Mouse (Mus musculus) induced T-regulatory cell, adult 2 months (primary cell): ENCODE data around the gene AI413582.
A peak's percentile ranks its signal among the peaks of the same experiment; 100 is the strongest.

Source experiments
- DNase-seq: peaks from one replicate; pipeline ENCODE4 v3.0.0-alpha.2; 2012; ENCODE audit warnings: low read depth

The AI413582 gene

DNA sequence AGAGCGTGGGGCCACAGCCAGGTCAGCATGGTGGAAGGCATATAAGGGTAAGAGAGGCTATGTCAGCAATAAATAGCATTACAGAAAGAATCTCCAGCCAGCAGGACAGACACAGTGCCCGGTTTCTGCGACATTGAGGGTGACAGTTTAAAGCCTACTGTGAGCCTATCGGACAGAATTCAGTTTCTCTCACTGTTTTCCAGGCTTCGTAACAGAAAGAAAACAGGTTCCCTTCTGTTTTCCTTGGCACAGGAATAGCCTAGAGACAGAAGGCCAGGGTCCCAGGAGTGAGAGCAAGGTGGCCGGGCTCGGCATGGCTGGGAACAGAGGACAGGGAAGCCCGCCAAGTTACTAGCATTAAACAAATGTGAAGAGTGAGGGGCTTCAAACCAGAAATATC, 14.3 kb upstream of the AI413582 start:
- no peak for DNase-seq

DNA sequence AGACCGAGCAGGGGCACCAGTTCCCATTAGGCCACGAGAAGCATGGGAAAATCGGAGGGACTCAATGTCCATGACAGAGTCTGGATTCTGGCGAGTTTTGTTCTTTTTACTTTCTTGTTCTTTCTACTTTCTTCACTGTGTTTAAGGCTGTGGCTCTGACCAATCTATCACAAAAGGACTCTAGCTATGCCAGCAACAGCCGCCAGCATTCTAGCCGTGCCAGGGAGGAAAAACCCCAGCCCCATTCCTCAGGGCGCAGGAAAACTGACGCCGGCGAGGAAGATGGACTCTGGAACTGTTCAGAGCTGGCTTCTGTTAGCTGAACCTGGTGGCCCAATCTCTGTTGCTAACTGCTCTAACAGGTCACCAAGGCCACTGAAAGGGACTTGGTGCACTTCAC, 12.9 kb upstream of the AI413582 start:
- DNase-seq: no peak

DNA sequence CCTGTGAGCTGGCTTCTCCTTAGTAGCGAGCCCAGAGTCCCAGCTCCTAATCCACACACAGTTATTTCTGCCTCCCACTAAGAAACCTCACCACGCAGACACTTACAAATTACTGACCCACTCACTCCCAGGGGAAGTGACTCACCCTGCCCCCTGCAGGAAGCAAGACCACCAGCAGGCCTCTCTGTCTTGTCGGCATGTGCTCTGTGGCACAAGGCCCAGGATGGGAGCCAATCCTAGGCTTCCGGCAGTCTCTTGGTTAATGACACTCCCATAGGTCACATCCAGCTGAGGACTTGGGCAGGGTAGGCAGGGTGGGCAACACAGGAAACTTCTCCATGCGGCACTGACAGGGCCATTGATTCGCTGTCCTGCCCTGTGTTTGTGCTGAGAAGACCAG, 11.9 kb upstream of the AI413582 start:
- DNase-seq: peak; percentile 22

DNA sequence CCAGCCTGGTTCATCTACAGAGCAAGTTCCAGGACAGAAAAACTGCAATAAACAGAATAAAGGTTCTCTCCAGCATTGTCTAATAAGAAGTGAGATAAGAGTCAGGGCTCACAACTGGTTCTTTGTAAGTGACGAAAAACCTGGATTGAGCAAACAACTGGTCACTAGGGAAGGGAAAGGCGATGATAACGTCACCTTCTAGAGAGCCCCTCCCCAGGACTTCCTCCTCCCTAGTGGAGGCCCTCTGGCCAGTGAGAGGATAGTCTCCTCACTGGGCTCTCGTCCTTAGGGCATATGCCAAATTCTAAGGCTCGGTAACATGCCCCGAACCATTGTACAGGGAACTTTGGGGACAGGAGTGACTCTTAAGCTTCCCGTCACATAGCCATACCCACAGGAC, 10.5 kb upstream of the AI413582 start:
- no peak for DNase-seq

DNA sequence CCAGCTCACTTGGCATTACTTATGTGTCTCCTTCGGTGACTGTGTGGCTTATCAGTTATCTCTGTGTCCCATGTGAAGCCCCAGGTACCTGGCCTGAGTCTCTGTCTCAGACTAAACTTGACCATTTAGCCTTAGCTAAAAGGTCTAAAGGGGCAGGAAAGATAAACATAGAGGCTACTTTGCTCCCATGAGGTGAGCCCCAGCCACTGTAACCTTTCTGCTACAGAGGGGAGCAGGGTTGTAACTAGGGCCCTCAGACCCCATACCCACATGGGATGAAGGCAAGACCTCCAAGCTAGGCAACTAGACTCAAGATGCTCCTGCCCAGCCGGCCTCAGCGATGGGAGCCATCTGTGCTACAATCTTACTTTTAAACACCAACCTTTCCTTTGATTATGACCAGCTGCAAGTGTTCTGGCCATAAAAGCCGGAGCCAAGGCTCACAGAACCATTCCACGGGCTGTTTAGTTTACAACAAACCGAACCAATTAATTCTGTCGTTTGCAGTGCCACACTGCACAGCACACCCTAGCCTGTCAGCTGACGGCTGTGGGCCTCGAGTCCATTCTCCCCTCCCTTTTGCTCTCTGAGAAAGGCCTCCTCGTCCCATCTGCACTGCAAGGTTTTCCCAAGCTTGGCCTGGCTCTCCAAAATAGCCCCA, 9.7 kb upstream of the AI413582 start:
- DNase-seq: no peak

DNA sequence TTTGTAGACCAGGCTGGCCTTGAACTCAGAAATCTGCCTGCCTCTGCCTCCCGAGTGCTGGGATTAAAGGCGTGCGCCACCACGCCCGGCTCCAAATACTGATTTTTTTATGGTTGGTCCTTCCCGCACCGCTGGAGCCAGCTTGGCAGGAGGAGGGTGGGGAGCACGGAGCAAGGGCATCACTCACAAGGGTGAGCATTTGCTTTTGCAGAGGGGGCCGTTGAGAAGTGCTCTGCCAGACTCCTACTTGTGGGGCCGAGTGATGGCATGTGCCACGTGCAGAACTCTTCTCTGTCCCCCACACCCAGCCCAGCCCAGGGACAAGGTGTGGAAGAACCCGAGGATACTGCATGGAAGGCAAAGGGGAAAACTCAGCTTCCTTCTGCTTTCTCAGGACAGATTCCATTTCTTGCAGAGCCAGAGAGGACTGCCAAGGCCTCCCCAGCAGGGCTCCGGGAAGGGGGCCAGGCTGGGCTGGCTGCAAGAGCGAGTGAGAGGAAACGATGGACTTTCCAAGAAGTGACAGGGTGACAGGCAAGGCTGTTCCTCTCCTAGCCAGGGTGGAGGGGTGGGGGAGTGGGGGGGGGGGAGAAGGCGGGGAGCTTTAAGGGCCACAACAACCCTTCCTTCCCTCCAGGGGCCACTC, 9.0 kb upstream of the AI413582 start:
- DNase-seq: no peak

DNA sequence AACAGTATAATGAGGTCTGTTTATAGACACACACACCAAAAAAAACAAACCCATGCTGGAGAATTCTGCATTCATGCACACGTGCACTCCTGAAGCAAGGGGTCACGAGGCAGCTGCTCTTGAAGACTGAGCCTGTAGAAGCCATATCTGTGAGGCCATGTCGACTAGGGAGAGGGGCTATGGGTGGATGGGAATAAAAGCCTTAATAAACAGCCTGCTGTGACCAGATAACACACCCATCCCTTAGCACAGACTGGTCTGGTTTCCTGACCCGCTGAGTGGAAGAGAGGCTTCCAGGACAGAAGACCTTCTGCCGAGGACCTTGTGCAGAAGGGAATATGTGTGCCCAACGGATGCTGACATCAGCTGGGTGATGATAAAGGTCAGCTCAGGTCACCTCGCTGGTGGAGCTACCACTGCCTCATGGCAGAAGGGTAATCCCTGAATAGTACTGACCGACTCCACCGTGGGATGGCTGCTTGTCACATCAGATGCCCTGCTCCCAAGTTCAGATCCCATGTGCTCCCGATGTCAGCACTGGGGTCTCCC, 8.3 kb upstream of the AI413582 start:
- DNase-seq: no peak

DNA sequence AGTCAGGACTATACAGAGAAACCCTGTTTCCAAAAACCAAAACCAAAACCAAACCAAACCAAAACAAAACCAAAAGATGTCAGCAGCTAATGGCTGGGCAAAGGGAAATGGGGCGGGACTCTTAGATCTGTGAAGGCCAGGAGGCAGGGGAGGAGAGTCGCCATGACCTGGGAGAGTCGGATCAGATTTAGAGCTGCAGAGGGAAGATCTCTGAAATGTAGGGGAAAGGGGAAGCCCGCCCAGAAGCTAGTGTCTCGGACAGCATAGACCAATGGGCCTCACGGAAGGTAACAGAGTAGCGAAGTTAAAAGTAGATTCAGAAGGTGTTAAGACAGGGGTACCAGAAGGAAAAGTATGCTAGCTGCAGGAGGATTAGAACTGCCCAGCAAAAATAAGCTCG, 5.8 kb upstream of the AI413582 start:
- no peak for DNase-seq

DNA sequence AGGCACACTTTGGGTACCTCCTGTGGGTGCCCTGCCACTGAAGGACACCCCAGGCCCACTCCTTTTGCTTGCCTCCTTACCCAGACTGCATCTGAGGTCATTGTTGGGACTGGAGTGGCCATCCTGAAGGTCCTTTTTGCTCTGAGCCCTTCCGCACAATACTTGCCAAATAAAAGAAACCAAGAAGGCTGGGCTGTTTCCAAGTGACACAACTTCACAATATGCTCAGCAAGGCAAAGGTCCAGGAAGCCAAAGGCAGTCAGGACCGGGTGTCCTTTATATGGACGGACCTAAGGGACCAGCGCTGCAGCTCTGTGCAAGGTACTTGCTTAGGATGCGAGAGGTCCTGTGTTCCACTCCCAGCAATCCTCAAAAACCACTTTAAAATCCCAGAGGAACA, 2.7 kb upstream of the AI413582 start:
- no peak for DNase-seq

DNA sequence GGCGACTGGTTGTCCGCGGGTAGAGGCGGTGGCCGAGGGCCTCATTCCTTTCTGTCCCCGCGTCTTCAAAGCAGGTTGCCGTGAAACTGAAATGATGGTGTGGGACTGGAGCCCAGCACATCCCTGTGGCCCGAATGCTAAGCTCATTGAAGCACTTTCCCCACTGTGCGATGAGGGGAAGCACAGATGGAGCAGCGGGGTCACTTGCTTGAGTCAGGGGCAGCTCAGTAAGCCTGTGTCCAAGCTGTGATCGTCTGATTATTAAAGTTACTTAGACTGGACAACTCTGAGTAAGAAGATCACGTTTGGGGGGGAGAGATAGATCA, 349 bp upstream of the AI413582 start:
- no peak for DNase-seq

DNA sequence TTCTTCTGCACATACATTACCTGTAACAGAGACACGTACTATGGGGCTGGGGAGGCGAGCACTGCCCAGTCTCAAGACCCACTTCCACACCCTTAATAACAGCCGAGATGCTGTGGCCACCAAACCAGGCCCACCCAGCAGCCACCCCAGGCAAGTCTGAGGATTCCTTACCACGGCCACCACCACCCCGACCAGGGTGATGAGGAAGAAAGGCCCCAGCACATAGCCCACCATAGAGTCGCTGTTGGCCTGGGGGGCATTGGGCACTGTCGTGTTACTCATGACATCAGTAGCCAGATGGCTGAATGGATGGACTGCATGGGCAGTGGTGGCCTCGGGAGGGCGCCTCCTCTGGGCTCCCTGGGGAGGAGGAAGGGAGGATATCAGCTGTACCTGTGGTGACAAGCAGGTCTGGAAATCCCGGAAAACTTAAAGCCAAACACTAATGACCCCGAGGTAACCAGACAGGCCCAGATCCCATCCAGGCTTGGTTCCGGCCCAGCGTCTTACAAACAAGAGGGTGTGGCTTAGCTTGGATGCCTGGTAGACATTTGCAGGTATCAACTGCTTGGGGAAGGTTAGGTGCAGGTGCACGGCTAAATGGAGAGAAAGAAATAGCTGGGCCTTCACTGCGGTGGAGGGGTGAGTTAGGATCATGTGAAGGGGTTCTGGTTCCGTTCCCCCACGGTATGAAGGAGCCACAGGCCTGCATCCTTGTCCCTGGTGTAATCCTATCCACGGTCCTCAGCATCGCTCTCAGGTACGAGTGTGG, 979 bp downstream of the AI413582 start:
- DNase-seq: peak; percentile 66

DNA sequence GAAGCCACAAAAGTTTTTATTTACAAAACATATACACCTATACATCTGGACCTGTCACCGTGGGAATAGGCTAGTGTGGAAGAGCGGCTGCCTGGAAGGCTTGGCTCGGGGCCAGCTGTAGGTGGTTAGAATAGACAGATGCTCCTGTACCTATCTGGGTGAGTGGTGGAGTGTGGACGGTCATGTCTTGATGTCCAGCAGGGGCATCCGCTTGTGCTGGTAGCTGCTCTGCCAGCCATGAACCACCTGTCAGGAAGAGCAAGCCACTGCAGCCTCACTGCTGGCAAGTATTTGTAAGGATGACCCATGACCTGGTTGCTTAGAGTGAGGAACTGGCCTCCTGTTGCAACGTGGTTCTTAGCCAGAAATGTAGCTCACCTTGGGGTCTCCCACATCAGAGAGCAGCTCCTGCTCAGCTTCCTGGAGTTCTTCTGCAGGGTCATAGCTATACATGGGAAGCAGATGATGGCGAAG, 1.7 kb downstream of the AI413582 start:
- no peak for DNase-seq

DNA sequence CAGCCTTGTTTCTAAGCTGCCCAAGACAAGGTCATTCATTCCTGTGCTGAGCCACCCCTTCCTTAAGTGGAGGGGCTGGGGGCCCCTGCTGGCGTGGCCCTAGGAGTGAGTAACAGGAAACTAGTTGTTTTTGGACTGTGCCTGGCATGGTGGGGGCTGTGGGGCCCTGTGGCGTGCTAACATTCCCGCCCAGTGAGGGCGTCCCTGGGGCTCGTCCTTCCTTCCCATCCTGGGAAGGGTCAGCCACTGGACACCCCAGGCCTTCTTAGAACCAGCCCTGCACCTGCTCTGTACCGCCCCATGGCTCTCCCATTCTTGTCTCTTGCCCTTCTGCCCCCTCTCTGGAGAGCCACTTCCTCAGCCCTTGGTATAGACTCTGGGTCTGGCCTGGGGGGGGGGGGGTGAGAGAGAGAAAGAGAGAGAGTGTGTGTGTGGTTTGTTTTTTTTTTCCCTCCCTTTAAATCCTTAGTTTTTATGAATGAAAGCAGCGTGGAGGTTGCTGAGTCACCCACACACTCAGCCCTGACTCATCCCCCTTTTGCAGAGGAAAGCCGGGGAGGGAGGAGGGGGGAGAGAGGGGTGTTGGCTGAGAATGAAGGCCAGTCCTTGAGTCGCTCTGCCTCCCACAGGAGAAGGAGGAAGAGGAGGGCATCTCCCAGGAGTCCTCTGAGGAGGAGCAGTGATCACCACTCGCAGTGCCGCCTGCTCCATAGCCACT, 3.6 kb downstream of the AI413582 start:
- peak; percentile 57 for DNase-seq

DNA sequence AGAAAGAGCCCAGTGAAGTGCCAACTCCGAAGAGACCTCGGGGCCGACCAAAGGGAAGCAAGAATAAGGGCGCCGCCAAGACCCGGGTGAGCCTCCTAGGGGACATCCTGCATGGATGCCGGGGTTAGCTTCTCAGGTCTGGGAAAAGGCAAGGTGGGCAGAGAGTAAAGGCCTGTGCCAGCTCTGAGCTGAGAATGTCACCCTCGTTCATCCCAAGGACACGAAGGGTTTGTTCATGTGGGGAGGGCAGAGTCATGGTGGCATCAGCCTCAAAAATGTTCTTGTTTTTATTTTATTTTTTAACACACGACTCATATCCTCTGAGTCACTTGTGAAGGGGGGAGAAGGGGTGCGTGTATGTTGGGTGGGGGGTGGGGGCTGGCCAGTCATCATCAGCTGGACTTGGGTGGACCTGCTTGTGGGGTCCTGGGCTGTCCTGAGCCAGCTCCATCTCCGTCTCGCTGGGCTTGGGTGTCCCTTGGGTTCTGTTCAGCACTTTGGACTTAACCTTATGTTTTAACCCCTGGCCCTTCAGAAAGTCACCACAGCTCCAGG, 4.6 kb downstream of the AI413582 start:
- DNase-seq: peak; percentile 21

DNA sequence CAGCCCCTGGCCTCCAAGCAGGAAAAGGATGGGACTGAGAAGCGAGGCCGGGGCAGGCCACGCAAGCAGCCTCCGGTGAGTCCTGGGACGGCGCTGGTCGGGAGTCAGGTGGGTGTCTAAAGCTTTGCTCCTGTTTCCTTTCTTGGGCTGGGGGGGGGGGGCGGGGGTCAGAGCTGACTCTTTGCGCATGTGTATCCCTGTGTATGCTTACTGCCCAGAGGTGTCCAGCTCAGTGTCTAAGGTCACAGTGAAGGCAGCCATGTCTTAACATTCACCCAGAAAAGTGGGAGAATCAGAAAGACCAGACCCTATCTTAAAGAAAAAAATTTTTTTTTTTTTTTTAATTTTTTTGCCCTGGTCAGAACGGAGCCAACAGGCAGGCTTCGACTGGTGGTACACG, 6.0 kb downstream of the AI413582 start:
- DNase-seq: no peak

DNA sequence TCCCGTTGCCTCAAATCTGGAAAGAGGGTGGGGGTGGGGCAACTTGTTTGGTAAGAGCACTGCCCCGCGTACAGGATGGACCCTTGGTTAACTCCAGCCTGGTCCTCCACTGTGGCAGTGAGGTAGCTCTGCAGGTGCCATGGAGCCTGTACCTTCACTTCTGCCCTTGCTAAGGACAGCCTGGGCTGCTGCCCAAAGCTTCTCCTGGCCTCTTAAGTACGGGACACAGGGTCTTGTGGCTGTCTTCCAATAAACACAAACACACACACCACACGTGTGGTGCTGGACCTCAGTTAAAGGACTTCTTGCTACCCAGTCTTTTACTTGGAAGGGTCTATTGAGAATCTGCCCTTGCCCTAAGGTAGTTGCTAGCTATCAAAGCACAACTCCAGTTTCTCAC, 6.7 kb downstream of the AI413582 start:
- DNase-seq: peak; percentile 50

DNA sequence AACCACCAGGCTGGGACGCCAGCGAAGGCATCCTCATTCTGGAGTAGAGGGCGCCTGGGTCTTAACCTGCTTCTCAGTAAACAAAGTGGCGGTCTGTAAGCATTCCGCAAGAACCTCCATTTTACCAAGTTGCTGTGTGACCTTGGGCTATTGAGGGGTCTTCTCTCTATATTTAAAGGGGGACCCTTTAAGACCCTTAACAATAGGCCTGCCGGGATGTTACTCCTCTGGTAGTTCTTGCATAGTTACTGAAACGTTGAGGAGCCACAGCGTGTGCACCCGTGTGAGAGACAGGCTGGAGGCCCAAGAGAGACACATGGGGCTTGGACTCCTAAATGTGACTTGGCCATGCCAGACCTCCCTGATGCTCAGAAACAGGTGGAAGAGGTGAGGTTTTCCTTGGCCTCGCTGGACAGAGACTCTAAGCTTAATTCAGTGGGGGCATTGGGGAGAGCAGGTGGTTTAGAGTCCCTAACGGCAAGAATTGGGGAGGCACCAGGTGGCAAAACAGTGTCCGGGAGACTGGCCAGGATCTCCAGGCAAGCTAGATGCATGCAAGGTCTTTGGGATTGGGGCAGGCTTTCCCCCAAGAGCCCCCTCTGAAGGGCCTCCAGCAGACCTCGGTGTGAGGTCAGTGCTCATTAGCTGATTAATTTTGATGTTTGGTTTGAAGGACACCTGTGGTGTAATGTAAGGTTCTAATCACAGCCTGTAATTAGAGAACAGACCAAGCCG, 7.5 kb downstream of the AI413582 start:
- no peak for DNase-seq

DNA sequence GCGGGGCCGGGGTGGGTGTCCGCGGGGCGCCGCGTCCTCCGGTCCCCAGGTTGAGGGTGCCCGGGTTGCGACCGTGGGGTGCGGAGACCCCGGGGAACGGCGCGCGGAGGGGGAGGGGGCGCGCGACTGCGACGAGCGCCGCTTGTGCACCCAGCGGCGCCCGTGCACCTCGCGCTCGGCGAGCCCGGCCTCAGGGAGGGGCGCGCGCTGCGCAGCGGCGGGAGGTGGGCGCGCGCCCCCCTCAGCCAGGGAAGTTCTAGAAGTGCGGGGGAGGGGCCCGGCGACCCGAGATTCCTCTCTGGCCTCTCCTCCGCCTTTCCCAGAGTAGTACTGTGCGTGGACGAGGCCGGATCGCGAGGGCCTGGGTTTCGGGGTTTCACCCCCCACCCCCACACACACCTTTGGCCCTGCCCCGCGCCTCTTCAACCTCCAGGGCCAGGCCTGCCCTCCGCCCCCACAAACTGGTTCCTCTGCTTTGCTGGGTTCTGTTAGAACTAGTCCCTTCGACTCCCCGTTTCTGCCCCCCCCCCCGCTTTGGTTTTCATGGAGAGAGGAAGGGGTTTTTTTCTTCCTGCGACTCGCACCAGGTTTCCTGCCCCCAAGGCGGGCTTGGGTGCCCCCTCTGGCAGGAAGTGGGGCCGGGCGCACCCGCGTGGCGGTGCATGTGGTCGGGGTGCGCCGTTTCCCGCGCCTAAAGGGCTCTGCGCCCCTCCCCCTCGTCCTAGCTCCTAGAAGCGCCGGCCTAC, 8.2 kb downstream of the AI413582 start:
- peak; percentile 90 for DNase-seq

DNA sequence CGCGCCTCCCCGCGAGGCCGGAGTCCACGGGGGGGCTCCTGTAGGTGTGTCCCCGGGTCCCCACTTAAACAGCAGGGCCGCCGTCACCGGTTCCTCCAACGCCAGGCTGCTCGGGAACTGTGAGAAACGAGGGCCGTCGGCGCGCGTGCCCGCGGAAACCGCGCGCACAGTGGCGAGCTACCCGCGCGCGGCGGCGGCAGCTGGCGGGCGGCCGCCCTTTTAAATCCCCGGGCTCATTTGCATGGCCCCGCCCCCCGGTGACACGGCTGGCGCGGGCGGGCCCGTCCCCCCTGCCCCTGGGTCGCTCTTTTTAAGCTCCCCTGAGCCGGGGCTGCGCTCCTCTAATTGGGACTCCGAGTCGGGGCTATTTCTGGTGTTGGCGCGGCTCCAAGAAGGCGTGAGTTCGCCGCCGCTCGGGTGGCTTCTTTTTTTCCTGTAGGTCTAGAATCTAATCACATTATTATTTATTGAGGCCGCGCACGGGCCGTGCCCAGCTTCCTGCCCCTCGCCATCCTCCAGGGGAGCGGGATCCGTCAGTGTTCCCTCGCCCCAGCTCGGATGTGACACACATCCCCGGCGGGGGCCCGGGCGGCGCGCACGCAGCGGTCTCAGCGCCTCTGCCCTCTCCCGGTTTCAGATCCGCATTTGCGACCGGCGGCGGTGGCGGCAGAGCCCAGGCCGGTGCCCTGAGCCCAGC, 9.1 kb downstream of the AI413582 start, which contains the start of gene Hmga1:
Hmga1 (plus strand) TSS at position 183 of the 697 bp plus-strand sequence.
- peak; percentile 96 for DNase-seq
